Mouse (Mus musculus) adrenal gland, postnatal 10 days (tissue): ENCODE data around the gene Olfr153. TPM values are rescaled to one million over a fixed set of nuclear protein-coding genes. Genes with fewer than 3 reads are reported as not detected.
"Not testable (repeated sequence)": the region's sequence is repeated elsewhere in the genome, so short reads cannot be mapped to it uniquely, and the experiment has no call there.

Experiments used
- DNase-seq: peaks from one replicate; pipeline ENCODE4 v3.0.0; 2021; ENCODE audit warnings: mixed read lengths
- long read RNA-seq, 2 experiments: library from polyadenylated mRNA; stranded (forward); transcript quantifications; one replicate each; pipeline ENCODE4 v2.0.0; 2021
- total RNA-seq, 2 experiments: library from RNA; stranded (reverse); gene quantifications; 2 replicates each; pipeline ENCODE4 v1.2.3; 2021

Olfr153 gene
- total RNA-seq: not detected
- long read RNA-seq, experiment 1: 0 reads
- long read RNA-seq, experiment 2: 0 reads

GRCm38 (mm10) chr2:87531496-87531895, at the start of gene Olfr153:
Gene Olfr153, plus strand, starts transcription at chr2:87531796.
- no peak for DNase-seq

DNA sequence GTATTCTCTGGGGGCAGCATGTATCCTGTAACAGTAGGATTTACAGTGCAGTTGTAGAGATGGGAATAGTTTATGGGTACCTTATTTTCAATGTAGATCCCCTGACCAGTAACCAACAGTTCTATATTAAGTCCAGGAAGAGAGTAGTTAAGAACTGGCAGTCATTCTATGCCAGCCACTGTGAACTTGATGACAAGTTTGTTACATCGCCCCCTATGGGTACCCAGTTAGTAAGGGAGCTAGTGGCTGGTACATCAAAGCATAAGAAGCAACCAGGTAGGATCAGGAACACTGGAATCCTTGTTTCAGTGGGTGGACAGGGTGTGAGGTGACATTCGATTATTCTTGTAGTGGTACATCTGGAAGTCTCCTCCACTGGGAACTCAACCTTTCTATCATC, 49.3 kb upstream of the Olfr153 start:
- no peak for DNase-seq

- DNase-seq: not testable (repeated sequence)
These were observed 34.6 kb upstream of the Olfr153 start, which contains the start of gene Pramel7 for GRCm38 (mm10) chr2:87496993-87497392. Gene Pramel7, minus strand, starts transcription at chr2:87497093.

GRCm38 (mm10) chr2:87506265-87506664, 25.3 kb upstream of the Olfr153 start, which contains the start of gene Pramel6:
Gene Pramel6, plus strand, starts transcription at chr2:87506565.
- no peak for DNase-seq

DNA sequence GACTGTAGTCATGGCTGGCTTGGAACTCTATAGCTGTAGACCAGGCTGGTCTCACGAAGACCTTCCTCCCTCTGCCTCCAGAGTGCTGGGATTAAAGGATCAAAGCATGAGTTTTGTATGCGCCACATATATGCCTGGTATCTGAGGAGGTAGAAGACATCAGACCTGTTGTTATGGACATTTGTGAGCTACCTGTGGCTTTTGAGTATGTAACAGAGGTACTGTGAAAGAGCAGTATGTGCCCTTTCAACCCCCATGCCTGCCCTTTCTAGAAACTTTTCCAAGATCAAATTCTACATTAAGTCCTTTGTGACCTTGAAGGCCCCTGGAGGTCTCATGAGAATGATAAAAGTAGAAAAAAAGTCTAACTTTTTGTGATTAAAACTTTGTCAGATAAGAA, 16.6 kb upstream of the Olfr153 start:
- DNase-seq: no peak

GRCm38 (mm10) chr2:87515457-87516060, 16.0 kb upstream of the Olfr153 start:
- no peak for DNase-seq

DNA sequence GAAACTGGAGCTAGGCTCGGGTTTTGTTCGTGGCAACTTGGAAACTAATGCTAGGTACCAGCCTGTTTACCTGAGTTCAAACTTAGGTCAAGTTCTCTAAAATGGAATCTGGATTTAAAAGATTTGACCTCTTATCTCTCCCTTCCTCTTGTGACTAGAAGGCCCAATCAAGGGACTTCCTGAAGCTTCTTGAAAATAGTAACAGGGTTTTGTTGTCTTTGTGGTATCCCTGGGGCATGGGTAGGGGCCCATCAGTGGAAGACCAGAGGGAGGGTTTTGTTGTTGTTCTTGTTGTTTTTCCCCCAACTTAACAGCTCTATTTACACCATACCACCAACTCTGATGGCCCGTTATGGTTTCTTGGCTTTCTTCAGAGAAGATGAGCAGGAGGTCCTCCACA, 15.0 kb upstream of the Olfr153 start:
- no peak for DNase-seq

- DNase-seq: no peak
These were observed 10.9 kb upstream of the Olfr153 start for GRCm38 (mm10) chr2:87520651-87521050.

- not testable (repeated sequence) for DNase-seq
These were observed 5.5 kb upstream of the Olfr153 start for GRCm38 (mm10) chr2:87525899-87526616.

- no peak for DNase-seq
These were observed 3.2 kb downstream of the Olfr153 start for GRCm38 (mm10) chr2:87534826-87535225.

GRCm38 (mm10) chr2:87545442-87545841, 13.8 kb downstream of the Olfr153 start, which contains the start of gene Olfr1128:
Gene Olfr1128, minus strand, starts transcription at chr2:87545542.
- DNase-seq: no peak

DNA sequence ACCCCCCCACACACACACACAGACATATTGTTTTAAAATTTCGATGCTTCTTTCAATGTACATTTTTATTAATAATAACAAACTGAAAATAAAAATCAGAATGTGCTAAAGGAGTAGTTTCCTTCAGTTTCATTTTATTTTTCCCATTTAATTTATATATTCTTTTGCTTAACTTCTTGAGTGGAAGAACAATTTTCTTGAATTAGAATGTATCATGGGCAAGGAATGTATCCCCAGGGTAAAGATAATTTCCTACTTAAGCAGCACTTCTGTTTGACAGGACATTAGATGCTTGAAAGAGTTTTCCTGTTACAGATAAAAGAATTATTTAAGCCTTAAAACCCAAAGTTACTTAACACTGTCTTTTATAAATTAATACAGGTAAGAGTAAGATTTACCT, 42.0 kb downstream of the Olfr153 start, which contains the start of gene Olfr1129:
TSS of gene Olfr1129 (plus strand) at position 301 of the 400 bp plus-strand sequence.
- DNase-seq: not testable (repeated sequence)

Other genes starting within 250 kb of the Olfr153 start
- gene Olfr1118, start 224.2 kb upstream of the Olfr153 start, total RNA-seq: not detected
- not detected for gene Olfr1120, start 177.0 kb upstream of the Olfr153 start, total RNA-seq
- gene Olfr1121, start 161.9 kb upstream of the Olfr153 start, total RNA-seq: not detected
- not detected for gene Olfr1122, start 145.9 kb upstream of the Olfr153 start, total RNA-seq
- gene Olfr1123, start 115.2 kb upstream of the Olfr153 start, total RNA-seq: not detected
- gene Olfr1124, start 101.5 kb upstream of the Olfr153 start, total RNA-seq: not detected
- not detected for gene Olfr1126, start 77.8 kb upstream of the Olfr153 start, total RNA-seq
- not detected for gene Pramel7, start 34.7 kb upstream of the Olfr153 start, total RNA-seq
- not detected for gene Pramel6, start 25.2 kb upstream of the Olfr153 start, total RNA-seq
- gene Olfr1128, start 13.7 kb downstream of the Olfr153 start, total RNA-seq: not detected
- gene Olfr1129, start 42.1 kb downstream of the Olfr153 start, total RNA-seq: not detected
- gene Olfr1130, start 74.4 kb downstream of the Olfr153 start, total RNA-seq: not detected
- gene Olfr1131, start 95.3 kb downstream of the Olfr153 start, total RNA-seq: not detected
- not detected for gene Olfr1132, start 105.7 kb downstream of the Olfr153 start, total RNA-seq
- gene Olfr1133, start 115.6 kb downstream of the Olfr153 start, total RNA-seq: not detected
- gene Olfr1134, start 126.7 kb downstream of the Olfr153 start, total RNA-seq: not detected
- gene Olfr1135, start 141.9 kb downstream of the Olfr153 start, total RNA-seq: not detected
- not detected for gene Olfr1136, start 162.2 kb downstream of the Olfr153 start, total RNA-seq
- not detected for gene Olfr1137, start 181.4 kb downstream of the Olfr153 start, total RNA-seq
- gene Olfr1138, start 208.2 kb downstream of the Olfr153 start, total RNA-seq: not detected
- not detected for gene Olfr1140, start 212.0 kb downstream of the Olfr153 start, total RNA-seq
- not detected for gene Olfr1141, start 222.2 kb downstream of the Olfr153 start, total RNA-seq
- gene Olfr152, start 247.7 kb downstream of the Olfr153 start, total RNA-seq: not detected